Mouse (Mus musculus): Measurements from ENCODE around the gene Primpol. TPM values are rescaled to one million over a fixed set of nuclear protein-coding genes. Genes with fewer than 3 reads are reported as not detected.

Gene Primpol
- total RNA-seq, 2 experiments from 2014 or later, result 3.0 to 3.6 TPM

DNA sequence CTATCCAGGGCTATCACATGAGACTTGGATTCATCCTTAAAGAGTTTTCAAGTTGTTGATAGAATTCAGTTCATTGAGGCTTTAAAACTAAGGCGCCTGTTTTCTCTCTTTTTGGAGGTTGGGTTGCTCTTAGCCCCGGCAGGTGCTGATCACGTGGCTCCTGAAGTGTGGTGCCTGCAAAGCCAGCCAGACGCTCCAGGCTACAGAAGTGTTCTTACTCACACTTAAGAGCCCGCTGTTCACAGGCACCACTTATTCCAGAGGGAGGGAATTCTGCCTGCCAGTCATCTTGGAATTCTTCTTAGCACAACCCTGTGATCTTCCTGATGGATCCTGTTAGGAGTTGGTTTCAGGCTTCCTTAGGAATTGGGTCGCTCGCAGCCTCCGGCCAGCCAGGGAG, 49.1 kb downstream of the Primpol start:
- no peak for DNase-seq
- intact Hi-C loops (cut with DNase I), result no loop called here

DNA sequence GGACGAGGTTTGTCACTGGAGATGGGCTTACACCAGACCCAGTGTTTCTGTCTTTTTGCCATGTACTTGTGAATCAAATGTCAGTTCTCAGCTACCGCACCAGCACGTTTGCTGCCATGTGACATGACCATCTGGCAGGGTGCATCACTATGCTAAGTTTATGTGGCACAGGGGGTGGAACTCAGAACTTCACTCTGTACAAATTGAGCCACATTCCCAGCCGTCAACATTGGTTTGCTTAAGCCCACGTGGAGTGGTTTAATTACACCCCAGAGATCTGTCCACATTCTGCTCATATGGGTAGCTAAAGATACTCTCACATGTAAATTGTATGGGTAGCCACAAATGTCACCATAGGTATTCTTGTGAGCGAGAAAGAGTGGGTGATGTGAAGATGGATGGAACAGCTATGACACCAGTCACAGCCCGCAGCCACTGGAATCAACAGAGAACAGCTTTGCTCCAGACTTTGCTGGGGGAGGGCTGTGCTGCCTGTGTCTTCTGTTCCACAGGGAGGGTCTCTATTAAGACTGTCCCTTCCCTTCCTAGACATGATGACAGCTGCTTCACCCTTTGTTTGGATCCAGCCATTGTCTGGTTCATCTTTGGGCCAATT, 50.0 kb downstream of the Primpol start:
- no peak for DNase-seq
- intact Hi-C loops (cut with DNase I), result no loop called here

DNA sequence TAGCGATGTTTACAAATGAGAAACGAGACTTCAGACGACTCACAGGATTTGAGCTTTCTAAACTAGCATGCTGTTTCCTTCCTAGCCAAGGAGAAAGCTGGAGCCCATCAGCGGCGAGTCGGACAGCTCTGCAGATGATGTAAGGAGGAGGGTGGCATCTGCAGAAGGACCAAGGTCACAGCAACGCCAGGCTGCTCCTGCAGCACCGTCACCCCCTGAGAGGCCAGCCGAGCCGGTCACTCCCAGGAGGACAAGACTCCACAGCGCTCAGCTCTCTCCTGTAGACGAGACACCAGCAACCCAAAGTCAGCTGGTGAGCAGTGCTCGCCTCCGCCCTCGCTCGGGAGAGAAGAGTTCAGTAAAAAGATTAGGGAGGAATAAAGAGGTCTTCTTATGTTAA, 54.7 kb downstream of the Primpol start:
- intact Hi-C loops (cut with DNase I), result no loop called here
- DNase-seq, result no peak

DNA sequence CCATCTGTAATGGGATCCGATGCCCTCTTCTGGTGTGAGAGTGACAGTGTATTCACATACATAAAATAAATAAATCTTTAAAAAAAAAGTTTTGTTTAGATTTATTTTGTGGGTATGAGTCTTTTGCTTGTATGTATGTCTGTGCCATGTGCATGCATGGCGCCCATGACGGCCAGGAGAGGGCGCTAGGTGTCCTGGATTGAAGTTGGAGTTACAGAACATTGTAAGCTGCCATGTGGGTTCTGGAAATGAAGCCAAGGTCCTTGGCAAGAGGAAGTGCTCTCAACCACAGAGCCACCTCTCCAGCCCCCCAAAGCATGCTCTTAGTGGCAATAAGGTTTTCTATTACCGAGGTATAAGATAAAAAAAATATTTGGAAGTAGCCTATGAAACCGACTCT, 57.6 kb downstream of the Primpol start:
- intact Hi-C loops (cut with DNase I), result loop anchor here (5.0 kb wide), 1 partner anchor 393 kb away; no protein-coding TSS in a partner anchor
- DNase-seq, result peak; percentile 40 to 53

DNA sequence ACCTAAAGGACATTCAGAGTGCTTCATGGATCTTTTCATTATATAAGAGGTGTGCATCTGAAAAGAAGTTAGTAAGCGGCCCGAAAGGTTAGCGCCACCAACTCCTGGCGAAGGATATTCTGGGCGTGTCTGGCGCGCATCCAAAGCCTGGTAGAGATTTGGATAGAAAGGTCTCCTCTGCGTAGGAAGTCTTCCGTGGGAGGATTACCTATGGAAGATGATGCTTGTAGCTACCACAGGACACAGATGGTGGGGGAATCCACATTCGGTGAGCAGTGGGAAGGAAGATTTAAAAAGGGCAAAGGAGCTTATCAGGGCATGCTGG, 64.6 kb downstream of the Primpol start:
- peak in 1 of 2 experiments; percentile 30 for DNase-seq
- intact Hi-C loops (cut with DNase I), result no loop called here

DNA sequence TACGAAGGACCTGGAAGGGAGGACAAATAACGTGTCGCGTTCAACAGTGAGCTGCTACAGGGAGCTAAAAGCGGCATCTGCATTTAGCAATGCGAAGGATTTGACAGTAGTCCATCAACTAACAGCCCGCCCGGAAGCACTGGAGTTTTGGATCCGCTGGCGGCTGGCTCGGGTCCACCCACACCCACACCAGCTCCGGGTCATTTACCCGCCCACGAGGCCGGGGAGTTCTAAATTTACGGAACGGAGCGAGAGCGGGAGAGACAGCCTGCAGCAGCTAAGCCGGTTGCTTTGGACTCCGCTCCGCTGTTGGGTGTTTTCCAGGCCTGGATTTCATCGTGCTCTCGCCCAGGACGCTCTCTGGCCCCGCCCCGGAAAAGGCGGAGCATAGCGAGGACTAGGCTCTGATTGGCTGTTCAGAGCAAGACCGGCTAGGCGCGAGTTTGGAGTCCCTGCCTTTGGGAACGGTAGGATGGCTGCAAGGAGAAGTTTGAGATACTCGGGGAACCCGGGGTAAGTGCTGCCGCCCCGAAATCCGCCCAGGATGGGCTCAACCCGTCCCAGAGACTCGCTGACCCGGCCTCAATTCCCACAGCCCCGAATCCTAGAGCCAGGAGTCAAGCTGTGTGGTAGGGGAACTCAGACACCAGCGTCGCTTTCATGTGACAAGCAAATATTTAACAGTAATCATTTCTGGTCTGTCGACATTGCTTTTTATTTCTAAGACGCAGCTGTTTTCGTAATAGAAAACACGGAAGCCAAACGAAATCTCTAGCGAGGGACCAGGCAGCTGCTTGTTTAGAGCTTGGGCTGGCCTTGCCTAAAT, 65.2 kb downstream of the Primpol start, which contains the start of gene Cenpu:
Gene Cenpu (plus strand): TSS at position 414 of the 826 bp plus-strand sequence.
- intact Hi-C loops (cut with DNase I), result no loop called here
- peak; percentile 100 for DNase-seq

DNA sequence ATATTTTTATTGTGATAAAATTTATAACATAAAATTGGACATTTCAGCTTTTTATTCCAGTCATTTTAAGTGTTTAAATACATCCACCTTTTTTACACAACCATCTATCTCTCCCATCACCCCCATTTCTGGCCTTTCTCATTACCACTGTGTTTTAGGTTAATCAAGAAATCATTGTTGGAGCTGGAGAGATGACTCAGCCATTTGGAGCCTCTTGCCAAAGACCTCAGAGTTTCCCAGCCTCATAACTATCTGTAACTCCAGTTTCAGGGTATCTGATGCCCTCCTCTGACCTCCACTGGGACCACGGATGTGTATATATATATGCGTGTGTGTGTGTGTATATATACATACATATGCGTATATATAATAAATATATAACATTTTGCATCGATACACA, 66.0 kb downstream of the Primpol start:
- intact Hi-C loops (cut with DNase I), result no loop called here
- no peak for DNase-seq

DNA sequence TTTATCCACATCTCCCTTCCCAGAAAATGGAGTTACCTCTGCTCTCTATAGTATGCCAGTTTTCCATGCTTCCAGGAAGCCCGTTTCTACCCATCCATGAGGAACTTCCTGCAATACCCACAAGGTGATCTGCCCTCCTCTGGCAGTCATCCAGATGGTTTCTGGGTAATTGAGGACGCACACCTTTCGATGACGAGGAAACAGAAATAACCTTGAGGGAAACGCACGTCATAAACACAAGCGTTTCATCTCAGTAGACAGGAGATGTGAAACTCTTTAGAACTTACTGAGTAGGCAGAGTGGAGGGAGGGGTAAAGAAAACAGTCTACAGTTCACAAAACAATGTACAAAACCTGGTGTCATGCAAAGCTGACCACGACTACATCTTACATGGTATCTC, 67.0 kb downstream of the Primpol start:
- DNase-seq, result no peak
- intact Hi-C loops (cut with DNase I), result no loop called here

DNA sequence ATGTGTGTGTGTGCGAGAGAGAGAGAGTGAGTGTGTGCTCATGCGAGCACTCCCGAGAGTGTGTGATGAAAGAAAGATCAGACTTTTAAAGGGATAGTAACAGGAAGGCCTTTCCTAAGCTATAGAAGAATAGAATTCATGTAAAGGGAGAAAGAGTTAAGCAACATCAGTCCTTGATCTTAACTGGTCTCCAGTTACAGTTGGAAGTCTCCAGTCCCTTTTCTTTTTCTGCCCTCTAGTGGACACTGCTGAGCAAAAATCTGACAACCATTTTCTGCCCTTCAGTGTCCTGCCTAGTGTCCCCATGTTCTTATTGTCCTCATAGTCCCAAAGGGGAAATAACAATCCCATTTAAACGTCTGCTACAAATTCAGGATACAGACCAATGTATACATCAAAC, 69.8 kb downstream of the Primpol start:
- peak; percentile 33 to 61 for DNase-seq
- intact Hi-C loops (cut with DNase I), result loop anchor here (1.0 to 5.0 kb wide), 4 partner anchors 75 to 365 kb away; partner anchors contain the start of gene Acsl1

DNA sequence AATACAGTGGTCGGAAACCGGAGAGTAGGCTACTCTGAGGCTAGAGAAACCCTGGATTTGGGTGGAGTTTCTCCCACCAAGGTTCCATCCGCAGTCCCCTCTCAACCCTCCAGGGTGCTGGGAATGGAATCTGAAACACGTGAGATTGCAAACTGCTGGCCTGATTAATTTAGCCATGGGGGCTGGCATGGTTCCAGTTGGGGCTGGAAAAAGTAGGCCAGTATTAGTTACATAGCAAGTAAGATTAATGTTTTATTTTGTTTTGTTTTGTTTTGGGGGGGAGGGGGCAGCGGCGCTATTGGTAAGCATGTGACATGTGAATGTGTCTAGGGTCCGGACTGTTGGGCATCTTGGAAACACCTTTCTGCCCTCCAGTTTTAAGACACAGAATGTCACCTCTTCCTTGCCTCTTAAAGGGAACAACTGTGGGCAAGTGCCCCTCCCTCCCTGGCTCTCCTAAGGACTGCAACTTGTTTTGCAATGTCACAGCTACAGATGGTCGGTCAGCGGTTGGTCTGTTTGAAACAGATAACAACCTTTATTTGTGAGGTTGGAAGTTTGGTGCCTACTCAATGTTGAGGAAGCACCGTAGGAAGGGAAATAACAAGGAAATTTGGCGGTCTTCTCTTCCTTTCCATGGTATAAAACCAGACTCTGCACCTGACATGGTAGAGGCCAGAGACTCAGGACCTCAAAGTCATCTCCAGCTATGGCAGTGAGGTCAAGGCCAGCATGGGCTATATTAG, 70.4 kb downstream of the Primpol start:
- peak; percentile 35 to 64 for DNase-seq
- intact Hi-C loops (cut with DNase I), result loop anchor here (1.0 to 5.0 kb wide), 4 partner anchors 74 to 364 kb away; partner anchors contain the start of gene Acsl1

DNA sequence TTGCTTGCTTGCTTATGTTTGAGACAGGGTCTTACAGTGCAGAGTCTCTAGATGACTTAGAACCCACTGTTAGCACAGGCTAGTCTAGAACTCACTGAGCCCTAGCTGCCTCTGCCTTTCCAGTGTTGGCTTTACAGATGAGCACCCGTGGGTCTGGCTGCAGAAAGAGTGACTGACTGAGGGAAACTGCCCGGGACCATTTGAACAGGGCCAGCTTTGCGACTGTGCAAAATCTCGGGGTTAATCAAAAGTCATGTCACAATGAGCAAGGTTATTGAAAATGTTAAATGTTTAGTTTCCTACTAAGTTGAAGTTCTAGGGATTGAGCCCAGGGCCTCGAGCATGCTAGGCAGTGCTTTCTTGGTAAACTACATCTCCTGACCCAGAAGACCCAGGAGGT, 71.2 kb downstream of the Primpol start:
- intact Hi-C loops (cut with DNase I), result loop anchor here (2.0 to 5.0 kb wide), 3 partner anchors 74 to 364 kb away; partner anchors contain the start of gene Acsl1
- DNase-seq, result no peak

DNA sequence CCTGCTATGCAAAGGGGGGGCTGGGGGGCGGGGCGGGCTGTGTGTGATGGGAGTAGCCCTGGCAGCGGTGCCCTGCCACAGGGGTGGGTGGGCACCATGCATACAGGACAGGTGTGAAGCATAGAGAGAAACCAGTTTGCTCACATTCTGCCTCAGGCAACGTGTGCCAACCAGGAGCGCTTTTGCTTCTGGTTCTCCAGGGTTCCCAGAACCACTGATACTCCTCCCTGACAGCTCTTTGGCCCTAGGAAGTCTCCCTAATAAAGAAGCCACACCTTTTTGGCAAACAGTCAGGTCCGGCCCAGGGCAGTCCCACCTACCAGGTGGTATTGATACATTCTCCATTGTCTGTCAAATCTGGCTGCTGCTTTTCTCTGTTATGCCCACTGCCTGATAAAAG, 73.3 kb downstream of the Primpol start:
- intact Hi-C loops (cut with DNase I), result no loop called here
- no peak for DNase-seq

DNA sequence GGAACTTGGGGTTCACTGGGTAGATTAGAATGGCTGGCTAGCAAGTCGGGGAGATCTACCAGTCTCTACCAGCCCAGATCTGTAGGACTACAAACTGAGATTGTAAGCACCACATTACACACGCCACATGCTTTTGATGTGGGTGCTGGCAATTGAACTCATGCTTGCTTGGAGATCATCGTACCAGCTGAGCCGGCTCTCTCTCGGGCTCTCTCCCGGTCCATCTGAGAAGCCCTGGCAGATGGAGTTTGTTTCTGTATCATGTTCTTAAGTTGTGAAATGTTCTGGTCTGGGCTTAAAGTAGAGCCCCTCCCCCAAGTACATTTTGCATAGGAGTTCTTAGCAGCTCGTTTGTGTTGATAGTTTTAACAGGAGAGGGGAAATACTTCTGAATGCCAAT, 73.8 kb downstream of the Primpol start:
- intact Hi-C loops (cut with DNase I), result no loop called here
- DNase-seq, result no peak

DNA sequence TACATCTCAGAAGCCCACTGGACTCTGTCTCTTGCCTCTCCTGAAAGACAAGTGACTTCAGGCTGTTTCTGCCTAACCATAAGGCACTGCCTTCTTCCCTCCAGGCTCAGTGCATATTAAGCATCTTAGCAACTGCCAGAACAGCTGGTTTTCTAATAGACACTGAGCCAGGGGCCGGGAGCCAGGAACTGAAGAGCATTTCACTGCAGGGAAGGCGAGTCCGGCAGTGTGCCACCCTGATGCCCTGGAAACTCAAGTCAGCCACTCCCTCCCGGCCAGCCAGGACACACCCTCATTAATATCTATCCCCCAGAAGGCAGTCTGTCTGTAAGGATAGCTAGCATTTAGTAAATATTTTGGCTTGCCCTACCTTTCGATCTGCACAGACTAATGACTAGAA, 77.3 kb downstream of the Primpol start:
- intact Hi-C loops (cut with DNase I), result no loop called here

DNA sequence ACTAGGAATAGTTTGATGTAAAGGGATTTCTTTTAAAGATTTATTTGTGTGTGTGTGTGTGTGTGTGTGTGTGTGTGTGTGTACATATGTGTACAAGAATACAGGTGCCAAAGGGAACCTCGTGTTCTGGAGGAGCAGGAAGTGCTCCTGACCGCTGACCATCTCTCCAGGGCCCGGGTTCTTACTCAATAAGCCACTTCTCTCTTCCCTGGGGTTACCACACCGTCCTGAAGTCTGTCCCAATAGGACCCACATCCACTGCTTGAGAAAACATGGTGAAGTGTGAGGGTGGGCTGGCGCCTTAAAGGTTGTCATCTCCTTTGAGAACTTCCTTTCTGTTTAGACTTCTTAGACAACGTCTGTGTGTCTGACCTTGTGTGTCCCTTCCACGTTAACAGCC, 83.1 kb downstream of the Primpol start:
- no peak for DNase-seq
- intact Hi-C loops (cut with DNase I), result no loop called here

More for the DNA sequence above, 77.3 kb downstream of the Primpol start:
- DNase-seq, result peak; percentile 71 to 83

DNA sequence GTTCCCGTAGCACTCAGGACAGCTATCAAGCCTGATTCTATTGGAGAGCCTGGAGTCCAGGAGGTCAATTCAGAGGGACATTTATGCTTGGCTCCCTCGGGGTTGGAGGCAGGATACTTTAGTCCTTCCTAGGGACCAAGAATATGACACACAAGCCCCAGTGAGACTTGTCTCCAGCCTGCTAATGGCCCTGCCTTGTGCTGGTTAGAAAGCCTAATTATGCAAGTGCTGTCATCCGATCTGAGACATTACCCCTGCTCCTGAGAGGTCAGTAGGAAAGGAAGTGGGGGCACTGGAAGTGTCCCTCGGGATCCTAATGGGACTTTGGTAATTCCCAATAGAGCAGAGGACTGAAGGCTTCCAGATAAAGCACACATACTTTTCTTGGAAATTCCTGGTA, 86.5 kb downstream of the Primpol start:
- no peak for DNase-seq
- intact Hi-C loops (cut with DNase I), result no loop called here

DNA sequence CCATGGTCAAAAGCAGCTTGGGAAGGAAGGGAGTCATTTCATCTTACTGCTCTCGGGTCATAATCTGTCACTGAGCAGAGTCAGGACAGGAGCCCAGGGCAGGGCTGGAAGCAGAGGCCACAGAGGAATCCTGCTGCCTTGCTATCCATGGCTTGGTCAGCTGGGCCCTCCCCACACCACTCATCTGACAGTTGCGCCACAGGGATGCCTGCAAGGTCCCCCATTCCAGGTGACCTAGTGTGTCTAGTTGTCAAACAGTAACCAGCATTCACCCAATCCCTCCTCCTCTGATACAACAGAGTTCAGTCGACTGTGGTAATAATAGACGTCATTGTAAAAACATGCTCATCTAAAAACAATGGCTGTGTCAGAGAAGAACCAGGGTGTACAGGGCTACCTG, 87.5 kb downstream of the Primpol start:
- DNase-seq, result no peak
- intact Hi-C loops (cut with DNase I), result no loop called here

DNA sequence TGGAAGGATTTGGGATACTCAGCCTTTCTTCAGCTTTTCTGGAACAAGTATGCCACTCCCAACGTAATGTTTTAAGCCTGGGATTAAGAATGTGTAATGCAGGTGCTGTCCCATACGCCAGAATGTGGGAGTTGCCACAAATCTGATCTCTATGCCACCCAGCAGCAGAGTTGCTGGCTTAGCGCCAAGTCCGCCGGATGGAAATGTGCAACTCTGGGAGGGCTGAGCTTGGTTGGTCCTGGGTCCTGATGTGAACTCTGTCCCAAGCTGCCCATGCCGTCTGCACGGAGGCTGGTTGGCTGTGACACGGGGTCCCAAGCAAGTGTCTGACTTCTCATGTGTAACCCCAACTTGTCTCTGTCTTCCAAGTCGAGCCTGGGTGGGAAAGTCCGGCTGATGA, 90.2 kb downstream of the Primpol start:
- DNase-seq, result peak in 1 of 2 experiments; percentile 23
- intact Hi-C loops (cut with DNase I), result no loop called here

DNA sequence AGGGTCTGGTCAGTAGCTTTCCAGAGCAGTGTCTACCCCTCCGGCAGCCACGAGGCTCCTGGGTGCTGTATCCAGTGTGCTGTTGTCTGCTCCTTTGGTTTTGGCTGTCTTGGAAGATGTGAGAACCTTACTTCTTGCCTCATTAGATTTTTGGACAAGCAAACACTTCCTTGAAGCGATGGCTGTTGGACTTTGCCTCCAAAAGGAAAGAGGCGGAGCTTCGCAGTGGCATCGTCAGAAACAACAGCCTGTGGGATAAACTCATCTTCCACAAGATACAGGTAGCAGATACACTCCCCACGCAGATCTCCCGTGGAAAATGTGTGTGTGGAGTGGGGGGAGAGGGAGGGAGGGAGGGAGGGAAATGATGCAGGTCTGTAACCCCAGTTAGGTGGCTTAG, 90.9 kb downstream of the Primpol start:
- DNase-seq, result no peak
- intact Hi-C loops (cut with DNase I), result no loop called here

Measured in heart, postnatal 14 days (tissue).